Mouse (Mus musculus) hindbrain, embryonic 15.5 days (tissue): ENCODE measurements around the gene Sh3bp1. TPM values are rescaled to one million over a fixed set of nuclear protein-coding genes. Genes with fewer than 3 reads are reported as not detected.

ENCODE experiments used
- ATAC-seq: fragments of 200-750 bp; cut with Nextera tagmentation; 2 replicates; pipeline ENCODE4 v1.8.0; 2017; ENCODE audit warnings: low read depth, moderate number of reproducible peaks, moderate TSS enrichment; ENCODE audit not compliant: low FRiP score
- H3K27ac ChIP-seq: fragments of 300-500 bp; sonication (generic); replicated peaks from 2 replicates; pipeline ENCODE4 v1.5.1; 2015; ENCODE audit warnings: mild to moderate bottlenecking, inconsistent platforms
- H3K27me3 ChIP-seq: fragments of 300-500 bp; sonication (generic); 2 replicates; pipeline ENCODE4 v1.6.1; 2015; ENCODE audit warnings: control low read depth, inconsistent platforms
- H3K36me3 ChIP-seq: fragments of 300-500 bp; sonication (generic); 2 replicates; pipeline ENCODE4 v1.6.1; 2015; ENCODE audit warnings: control low read depth, inconsistent platforms
- H3K4me1 ChIP-seq: fragments of 300-500 bp; sonication (generic); replicated peaks from 2 replicates; pipeline ENCODE4 v1.6.1; 2015; ENCODE audit warnings: control low read depth, inconsistent platforms
- H3K4me2 ChIP-seq: fragments of 300-500 bp; sonication (generic); 2 replicates; pipeline ENCODE4 v1.6.1; 2015; ENCODE audit warnings: moderate library complexity, mild to moderate bottlenecking, inconsistent platforms
- H3K4me3 ChIP-seq: fragments of 300-500 bp; sonication (generic); 2 replicates; pipeline ENCODE4 v1.5.1; 2015; ENCODE audit warnings: mild to moderate bottlenecking, inconsistent platforms
- H3K9ac ChIP-seq: fragments of 300-500 bp; sonication (generic); 2 replicates; pipeline ENCODE4 v1.6.1; 2015; ENCODE audit warnings: inconsistent platforms
- H3K9me3 ChIP-seq: fragments of 300-500 bp; sonication (generic); 2 replicates; pipeline ENCODE4 v1.6.1; 2016; ENCODE audit warnings: control low read depth, inconsistent platforms
- WGBS: fragments of 180-500 bp; shearing (Covaris S2); methylation state at CpG from one replicate; pipeline ENCODE4 v1.1.7; 2015; 5-methylcytosine and 5-hydroxymethylcytosine counted together
- polyA plus RNA-seq: library from polyadenylated mRNA; unstranded; fragments of >200 nt; fragmentation: Nextera tagmentation; extraction: Ambion mirVana; gene quantifications from 2 replicates; pipeline ENCODE4 v1.2.1, GENCODE M21; 2015

Sh3bp1 gene
- polyA plus RNA-seq: 4.2 and 4.5 TPM in 2 replicates

DNA sequence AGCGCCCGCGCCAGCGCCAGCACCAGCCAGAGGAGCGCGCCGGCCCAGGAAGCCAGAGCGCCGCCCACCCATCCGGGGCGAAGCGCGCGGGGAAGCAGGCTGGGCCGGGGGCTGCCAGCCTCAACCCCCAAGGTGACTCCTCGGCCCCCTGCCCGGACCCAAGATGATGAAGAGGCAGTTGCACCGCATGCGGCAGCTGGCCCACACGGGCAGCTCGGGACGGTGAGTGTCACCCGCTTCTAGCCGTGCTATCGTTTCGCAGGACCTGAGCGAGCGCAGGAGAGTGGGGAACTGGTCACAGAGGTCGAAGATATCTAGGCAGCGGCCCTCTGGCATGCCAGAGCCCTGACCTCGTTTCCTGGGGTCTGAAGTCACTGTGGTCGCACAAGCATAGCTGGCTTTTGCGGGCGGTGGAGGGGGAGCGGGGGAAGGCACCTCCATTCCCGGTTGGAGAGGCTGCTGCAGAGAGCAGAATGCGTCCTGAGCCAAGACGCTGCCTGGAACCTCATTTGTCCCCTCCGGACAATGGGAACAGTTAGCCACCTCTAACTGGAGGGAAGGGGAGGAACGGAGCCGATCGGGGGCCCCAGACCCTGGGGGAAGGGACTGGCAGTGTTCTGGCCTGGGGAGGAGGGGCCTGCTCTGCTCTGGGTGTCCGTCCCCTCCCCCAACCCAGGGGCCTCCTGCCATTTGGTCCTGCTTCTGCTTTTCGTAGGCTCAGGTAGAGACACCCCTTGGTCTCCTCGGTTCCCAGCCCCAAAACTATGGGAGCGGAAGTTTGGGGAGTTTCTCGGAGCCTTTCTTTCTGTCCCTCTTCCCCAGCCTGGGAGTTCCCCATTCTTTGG, at the start of gene Sh3bp1:
Gene Sh3bp1 (plus strand): TSS at position 29 of the 845 bp plus-strand sequence.
- peak within 1 kb of the TSS; percentile 59 for H3K4me3 ChIP-seq
- H3K27ac ChIP-seq: no peak within 1 kb of the TSS
- peak within 1 kb of the TSS; percentile 98 for H3K4me2 ChIP-seq
- ATAC-seq: no peak
- no peaks in the 10 kb centered on the region for H3K36me3 ChIP-seq
- H3K27me3 ChIP-seq: peaks cover 15% of the 10 kb centered on the region; the same call in 1 of the 2 replicates
- H3K9ac ChIP-seq: peak within 1 kb of the TSS; percentile 59
- H3K9me3 ChIP-seq: no peaks in the 10 kb centered on the region
- WGBS: 2% methylated on average over 47 of the region's 47 CpGs
- H3K4me1 ChIP-seq: peaks cover 21% of the 10 kb centered on the region

DNA sequence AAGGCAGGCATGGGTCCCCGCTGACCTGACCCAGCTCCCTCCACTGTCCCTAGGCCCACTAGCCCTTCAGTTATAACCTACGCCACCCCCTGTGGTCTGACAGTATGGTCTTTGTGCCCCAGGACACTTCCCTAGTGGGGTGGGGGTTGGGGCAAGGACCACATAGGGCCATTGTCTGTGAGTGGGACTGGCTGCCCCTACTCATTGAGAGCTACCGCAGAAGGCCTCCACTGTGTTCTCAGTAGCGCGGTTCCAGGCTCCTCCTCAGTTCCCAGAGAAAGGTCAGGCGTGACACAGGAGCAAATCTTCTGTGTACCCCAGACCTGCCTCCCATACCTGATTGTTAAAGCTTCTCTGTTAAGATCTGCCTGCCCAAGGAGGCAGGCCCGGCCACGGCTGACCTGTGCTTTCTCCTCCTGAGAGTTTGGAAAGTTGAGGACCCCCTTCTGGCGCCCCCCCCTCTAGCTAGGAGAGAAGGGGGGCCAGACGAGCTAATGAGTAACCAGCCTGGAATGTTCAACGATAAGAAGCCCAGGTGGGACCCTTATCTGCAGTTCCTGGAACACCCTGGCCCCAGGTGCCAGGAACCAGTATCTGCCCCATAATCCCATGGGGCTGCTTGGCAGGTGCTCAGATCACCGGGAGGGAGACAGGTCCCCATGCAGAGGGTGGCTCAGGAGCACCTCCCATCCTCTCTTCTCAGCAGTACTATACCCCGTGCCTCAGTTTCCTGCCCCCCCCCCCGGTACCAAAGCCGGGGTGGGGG, 49.3 kb upstream of the Sh3bp1 start:
- Histone ChIP-seq H3K9ac (no peak overlapping the region), H3K4me3 (no peak overlapping the region), H3K9me3 (no peaks in the 10 kb centered on the region), H3K4me2 (no peak overlapping the region), H3K4me1 (peaks cover 11% of the 10 kb centered on the region), H3K36me3 (no peaks in the 10 kb centered on the region), H3K27ac (no peak overlapping the region), H3K27me3 (no peaks in the 10 kb centered on the region)
- 64% methylated on average over 15 of the region's 15 CpGs for WGBS
- ATAC-seq: no peak

DNA sequence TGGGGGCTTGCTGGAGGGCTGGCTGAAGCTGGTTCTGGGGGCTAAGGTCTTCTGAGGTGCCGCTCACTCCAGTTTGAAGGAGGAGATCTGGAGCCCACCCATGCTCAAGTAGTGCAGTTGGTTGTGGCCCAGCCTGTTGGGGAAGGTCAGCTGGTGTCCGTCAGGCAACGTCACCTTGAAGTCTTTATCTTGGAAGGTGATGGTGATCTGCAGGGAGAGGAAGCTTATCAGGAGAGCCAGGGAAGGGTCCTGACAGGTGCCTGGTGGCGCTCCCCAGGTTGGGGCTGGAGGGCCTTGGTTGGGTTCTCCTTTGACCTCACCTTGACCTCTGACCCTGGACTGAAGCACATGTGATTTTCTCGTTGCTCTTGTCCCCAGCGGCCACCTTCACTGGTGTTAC, 48.6 kb upstream of the Sh3bp1 start:
- Histone ChIP-seq H3K4me3 (no peak overlapping the region), H3K4me2 (no peak overlapping the region), H3K9me3 (no peaks in the 10 kb centered on the region), H3K4me1 (peaks cover 4% of the 10 kb centered on the region), H3K9ac (no peak overlapping the region), H3K27me3 (no peaks in the 10 kb centered on the region), H3K36me3 (no peaks in the 10 kb centered on the region), H3K27ac (no peak overlapping the region)
- ATAC-seq: no peak
- 82% methylated on average over 6 of the region's 6 CpGs for WGBS

DNA sequence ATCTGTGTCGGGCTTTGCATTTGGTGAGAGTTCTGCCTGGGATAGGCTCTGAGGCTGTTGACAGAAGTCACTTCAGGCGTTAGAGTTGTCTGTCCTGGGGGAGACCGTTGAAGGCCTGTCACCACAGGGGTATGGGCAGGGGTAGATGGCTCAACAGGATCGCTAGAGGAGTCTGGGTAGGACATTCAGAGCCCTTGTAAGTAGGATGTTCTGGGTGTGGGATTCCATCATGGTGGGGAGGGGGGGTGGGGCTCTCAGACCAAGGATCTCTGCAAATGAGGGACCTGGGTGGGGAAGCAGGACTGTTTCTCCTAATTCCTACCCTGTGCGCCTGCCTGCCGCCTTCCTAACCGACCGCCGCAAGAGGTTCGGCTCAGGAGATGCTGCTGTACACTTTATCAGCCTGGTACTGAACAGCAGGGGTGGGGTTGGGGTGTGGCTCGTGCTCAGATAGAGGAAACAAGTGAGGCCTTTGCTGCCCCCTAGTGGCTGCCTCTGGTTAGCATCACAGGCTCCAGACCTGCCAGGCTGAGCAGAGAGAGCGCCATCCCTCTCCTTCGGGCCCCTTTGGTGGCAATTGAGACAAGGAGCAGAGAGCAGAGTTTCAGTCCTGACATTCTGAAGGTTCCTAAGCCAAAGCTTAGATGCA, 47.9 kb upstream of the Sh3bp1 start:
- H3K9me3 ChIP-seq: no peaks in the 10 kb centered on the region

DNA sequence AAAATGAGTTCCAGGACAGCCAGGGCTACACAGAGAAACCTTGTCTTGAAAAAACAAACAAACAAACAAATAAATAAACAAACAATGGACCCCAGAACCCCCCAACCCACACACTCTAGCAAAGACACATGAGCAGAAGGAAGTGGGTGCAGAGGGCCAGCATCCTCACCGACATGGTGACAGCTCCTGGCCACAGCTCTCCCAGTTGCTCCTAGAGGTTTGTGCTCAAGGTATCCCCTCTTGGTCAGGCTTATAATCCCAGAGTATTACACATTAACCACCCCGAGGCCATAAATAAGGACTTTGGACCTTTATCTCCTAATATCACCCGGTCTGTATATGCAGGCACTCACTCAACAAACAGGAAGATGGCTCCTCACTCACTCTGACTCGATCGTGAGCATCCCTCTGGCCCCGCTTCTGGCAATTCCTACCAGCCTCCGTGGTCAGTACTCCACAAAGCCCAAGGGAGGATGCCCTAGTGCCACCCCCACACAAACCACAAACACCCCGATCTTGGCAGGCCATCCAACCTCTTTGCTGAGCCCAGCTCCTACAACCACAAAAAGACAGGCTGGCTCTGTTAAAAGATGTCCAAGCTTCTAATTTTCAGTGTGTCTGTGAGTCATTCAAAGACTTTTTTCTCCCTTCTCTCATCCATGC, 44.1 kb upstream of the Sh3bp1 start, which contains the start of gene Lgals2:
Gene Lgals2 (minus strand): TSS at position 227 of the 663 bp plus-strand sequence.
- no peaks in the 10 kb centered on the region for H3K36me3 ChIP-seq
- no peak within 1 kb of the TSS for H3K9ac ChIP-seq
- H3K27me3 ChIP-seq: no peaks in the 10 kb centered on the region
- H3K4me2 ChIP-seq: no peak within 1 kb of the TSS
- ATAC-seq: no peak
- 80% methylated on average over 8 of the region's 8 CpGs for WGBS
- no peaks in the 10 kb centered on the region for H3K9me3 ChIP-seq
- no peak within 1 kb of the TSS for H3K27ac ChIP-seq
- H3K4me1 ChIP-seq: no peaks in the 10 kb centered on the region
- no peak within 1 kb of the TSS for H3K4me3 ChIP-seq

More for the DNA sequence above, 47.9 kb upstream of the Sh3bp1 start:
- no peak overlapping the region for H3K4me3 ChIP-seq
- H3K27ac ChIP-seq: no peak overlapping the region
- WGBS: 16% methylated on average over 13 of the region's 13 CpGs
- peak; percentile 77; the same call in 1 of the 2 replicates for ATAC-seq
- no peaks in the 10 kb centered on the region for H3K4me1 ChIP-seq
- no peak overlapping the region for H3K9ac ChIP-seq
- H3K4me2 ChIP-seq: peak overlapping the region; percentile 36
- H3K36me3 ChIP-seq: no peaks in the 10 kb centered on the region
- no peaks in the 10 kb centered on the region for H3K27me3 ChIP-seq

DNA sequence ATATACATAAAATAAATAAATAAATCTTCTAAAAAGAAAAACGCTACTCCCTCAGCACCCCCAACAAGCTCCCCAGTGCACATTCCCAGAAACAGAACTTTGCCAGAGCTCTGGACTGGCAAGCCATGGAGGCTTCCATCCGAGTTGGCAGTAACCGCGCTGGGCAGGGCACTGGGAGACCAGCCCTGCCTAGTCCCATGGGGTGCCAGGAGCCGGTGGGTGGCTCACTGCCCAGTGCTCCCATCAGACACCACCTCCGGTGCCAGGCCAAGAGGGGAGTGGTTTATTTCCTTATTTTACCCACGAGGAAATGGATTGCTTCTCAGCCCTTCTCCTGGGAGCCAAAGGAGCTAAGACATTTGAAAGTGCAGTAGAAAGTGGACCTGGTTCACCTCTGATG, 42.6 kb upstream of the Sh3bp1 start:
- Histone ChIP-seq H3K36me3 (no peaks in the 10 kb centered on the region), H3K9me3 (no peaks in the 10 kb centered on the region), H3K4me1 (no peaks in the 10 kb centered on the region), H3K27me3 (no peaks in the 10 kb centered on the region), H3K9ac (no peak overlapping the region), H3K4me3 (no peak overlapping the region), H3K4me2 (no peak overlapping the region), H3K27ac (no peak overlapping the region)
- 68% methylated on average over 7 of the region's 7 CpGs for WGBS
- ATAC-seq: no peak

DNA sequence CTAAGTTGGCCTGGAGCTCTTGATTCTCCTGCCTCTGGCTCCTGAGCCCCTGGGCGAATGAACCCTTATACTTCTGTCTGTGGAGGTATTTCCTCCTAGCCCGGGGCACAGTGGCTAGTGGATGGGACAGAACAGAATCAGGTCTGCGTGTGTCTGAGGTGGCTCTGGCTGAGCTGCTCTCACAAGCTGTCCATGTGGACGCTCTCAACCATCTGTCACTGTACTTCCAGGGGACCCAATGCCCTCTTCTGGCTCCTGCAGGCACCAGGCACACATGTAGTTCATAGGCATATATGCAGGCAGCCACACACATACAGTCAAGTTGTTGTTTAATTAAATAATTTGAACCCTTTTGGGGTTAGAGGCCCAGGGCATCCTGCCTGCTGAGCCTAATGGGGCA, 40.3 kb upstream of the Sh3bp1 start:
- Histone ChIP-seq H3K4me1 (no peaks in the 10 kb centered on the region), H3K9me3 (no peaks in the 10 kb centered on the region), H3K4me2 (no peak overlapping the region), H3K27ac (no peak overlapping the region), H3K4me3 (no peak overlapping the region), H3K27me3 (no peaks in the 10 kb centered on the region), H3K9ac (no peak overlapping the region), H3K36me3 (no peaks in the 10 kb centered on the region)
- WGBS: 83% methylated on average over 4 of the region's 4 CpGs
- ATAC-seq: no peak

DNA sequence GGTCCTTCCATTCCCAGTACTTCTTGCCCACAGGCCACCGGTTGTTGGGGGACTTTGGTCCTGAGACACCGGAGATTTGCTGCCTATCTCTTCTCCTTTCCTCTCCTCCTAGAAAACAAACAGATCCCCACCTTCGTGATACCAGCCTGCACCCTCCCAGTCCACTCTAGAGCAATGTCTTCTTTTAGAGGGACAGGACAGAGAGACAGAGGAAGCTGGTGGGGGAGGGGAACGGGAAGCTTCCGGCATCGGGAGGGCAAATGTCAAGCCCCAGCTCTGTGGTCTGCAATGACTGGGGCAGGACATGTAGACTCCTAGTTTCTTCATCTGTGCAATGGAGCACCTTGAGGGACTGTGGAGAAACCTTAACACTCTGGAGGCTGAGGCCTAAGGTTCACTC, 39.9 kb upstream of the Sh3bp1 start:
- H3K9me3 ChIP-seq: no peaks in the 10 kb centered on the region
- H3K4me2 ChIP-seq: no peak overlapping the region
- no peaks in the 10 kb centered on the region for H3K36me3 ChIP-seq
- H3K27ac ChIP-seq: no peak overlapping the region
- no peaks in the 10 kb centered on the region for H3K4me1 ChIP-seq
- ATAC-seq: no peak
- no peak overlapping the region for H3K4me3 ChIP-seq
- H3K27me3 ChIP-seq: no peaks in the 10 kb centered on the region
- H3K9ac ChIP-seq: no peak overlapping the region
- 86% methylated on average over 6 of the region's 6 CpGs for WGBS

DNA sequence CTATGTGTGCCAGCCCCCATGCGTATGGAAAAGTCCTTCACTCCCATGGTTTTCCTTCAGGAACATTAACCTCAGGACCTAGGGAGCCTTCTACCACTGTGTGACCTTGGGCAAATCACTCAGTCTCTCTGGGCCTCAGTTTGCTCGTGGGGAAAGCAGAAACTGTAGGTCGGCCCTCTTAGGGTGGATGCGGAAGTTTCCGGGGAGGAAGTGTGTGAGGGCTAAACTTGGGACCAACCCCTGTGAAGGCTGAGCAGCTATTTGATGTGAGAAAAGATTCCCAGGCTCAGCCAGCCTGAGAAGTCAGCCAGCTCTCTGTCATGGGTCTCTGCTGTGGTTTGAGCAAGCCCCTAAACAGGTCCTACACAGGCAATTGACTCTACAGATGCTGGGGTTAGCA, 37.3 kb upstream of the Sh3bp1 start:
- Histone ChIP-seq H3K4me1 (no peaks in the 10 kb centered on the region), H3K9ac (no peak overlapping the region), H3K27me3 (no peaks in the 10 kb centered on the region), H3K36me3 (no peaks in the 10 kb centered on the region), H3K4me2 (no peak overlapping the region), H3K9me3 (no peaks in the 10 kb centered on the region), H3K4me3 (no peak overlapping the region), H3K27ac (no peak overlapping the region)
- ATAC-seq: no peak
- WGBS: 86% methylated on average over 5 of the region's 5 CpGs

DNA sequence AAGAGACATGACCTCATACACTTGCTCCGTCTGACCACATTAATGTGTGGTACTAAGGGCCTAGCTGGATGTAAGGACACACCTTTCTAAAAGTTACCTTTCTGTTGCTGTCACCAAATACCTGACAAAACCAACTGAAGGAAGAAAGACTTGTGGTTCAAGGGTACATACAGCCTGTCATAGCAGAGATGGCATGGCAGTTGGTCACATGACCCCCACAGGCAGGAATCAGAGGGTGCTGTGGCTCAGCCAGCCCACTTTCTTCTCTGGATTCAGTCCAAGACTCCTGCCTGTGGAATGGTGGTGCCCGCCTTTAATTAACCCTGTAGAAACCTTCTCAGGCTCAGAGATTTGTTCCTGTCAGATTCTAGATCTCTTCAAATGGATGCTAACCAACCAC, 36.4 kb upstream of the Sh3bp1 start:
- no peaks in the 10 kb centered on the region for H3K27me3 ChIP-seq
- H3K9ac ChIP-seq: no peak overlapping the region
- 85% methylated on average over 2 of the region's 2 CpGs for WGBS
- no peak overlapping the region for H3K27ac ChIP-seq
- no peaks in the 10 kb centered on the region for H3K9me3 ChIP-seq
- no peak overlapping the region for H3K4me3 ChIP-seq
- no peaks in the 10 kb centered on the region for H3K36me3 ChIP-seq
- no peak overlapping the region for H3K4me2 ChIP-seq
- H3K4me1 ChIP-seq: no peaks in the 10 kb centered on the region
- no peak for ATAC-seq

DNA sequence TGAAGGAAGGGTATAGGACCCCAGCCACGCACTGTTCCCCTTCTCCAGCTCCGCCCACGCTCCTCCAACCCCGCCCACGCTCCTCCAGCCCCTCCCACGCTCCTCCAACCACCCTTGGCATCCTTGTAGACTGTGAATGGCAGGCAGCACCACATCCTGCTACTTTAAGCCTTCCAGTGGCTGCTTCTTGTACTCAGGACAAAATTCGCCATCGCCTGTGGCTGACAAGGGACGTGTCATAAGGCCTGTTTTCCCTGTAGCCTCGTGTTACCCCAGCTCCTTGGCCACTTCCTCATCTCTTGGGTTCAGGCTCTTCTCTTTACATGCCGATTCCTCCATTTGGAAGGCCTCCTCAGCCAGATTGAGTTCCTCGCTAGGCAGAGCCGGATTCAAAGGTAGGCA, 35.7 kb upstream of the Sh3bp1 start:
- Histone ChIP-seq H3K27me3 (no peaks in the 10 kb centered on the region), H3K4me2 (no peak overlapping the region), H3K4me1 (0 out of 2 replicates have a peak, but pooled peaks cover 3% of the 10 kb centered on the region), H3K4me3 (no peak overlapping the region), H3K27ac (no peak overlapping the region), H3K9me3 (no peaks in the 10 kb centered on the region), H3K36me3 (no peaks in the 10 kb centered on the region), H3K9ac (no peak overlapping the region)
- WGBS: 49% methylated on average over 13 of the region's 13 CpGs
- ATAC-seq: no peak
